Mouse (Mus musculus) midbrain, embryonic 11.5 days (tissue): ENCODE results near the gene Tinf2. TPM values are rescaled to one million over a fixed set of nuclear protein-coding genes. Genes with fewer than 3 reads are reported as not detected.
A peak's percentile ranks its signal among the peaks of the same experiment; 100 is the strongest.

Experiments used
- ATAC-seq: fragments of 200-750 bp; cut with Nextera tagmentation; 2 replicates; pipeline ENCODE4 v1.8.0; 2017; ENCODE audit warnings: moderate TSS enrichment, moderate library complexity; ENCODE audit not compliant: low FRiP score
- DNase-seq: peaks from one replicate; pipeline ENCODE4 v3.0.0; 2015; ENCODE audit warnings: low spot score; ENCODE audit errors: missing footprints
- H3K27ac ChIP-seq: fragments of 300-500 bp; sonication (generic); 2 replicates; pipeline ENCODE4 v1.5.1; 2014; ENCODE audit warnings: low read depth, low read length
- H3K27me3 ChIP-seq: fragments of 300-500 bp; sonication (generic); 2 replicates; pipeline ENCODE4 v1.6.1; 2014; ENCODE audit warnings: mild to moderate bottlenecking, low read length, moderate library complexity, mixed read lengths; ENCODE audit not compliant: control insufficient read depth, insufficient read depth
- H3K36me3 ChIP-seq: fragments of 300-500 bp; sonication (generic); 2 replicates; pipeline ENCODE4 v1.6.1; 2014; ENCODE audit warnings: mild to moderate bottlenecking, low read length, moderate library complexity, mixed read lengths; ENCODE audit not compliant: control insufficient read depth, insufficient read depth
- H3K4me1 ChIP-seq: fragments of 300-500 bp; sonication (generic); 2 replicates; pipeline ENCODE4 v1.6.1; 2014; ENCODE audit warnings: low read length; ENCODE audit not compliant: control insufficient read depth, insufficient read depth
- H3K4me2 ChIP-seq: fragments of 300-500 bp; sonication (generic); 2 replicates; pipeline ENCODE4 v1.6.1; 2014; ENCODE audit warnings: mild to moderate bottlenecking, moderate library complexity
- H3K4me3 ChIP-seq: fragments of 300-500 bp; sonication (generic); 2 replicates; pipeline ENCODE4 v1.5.1; 2014; ENCODE audit warnings: low read depth, low read length
- H3K9ac ChIP-seq: fragments of 300-500 bp; sonication (generic); 2 replicates; pipeline ENCODE4 v1.6.1; 2014; ENCODE audit warnings: low read length
- H3K9me3 ChIP-seq: fragments of 300-500 bp; sonication (generic); 2 replicates; pipeline ENCODE4 v1.6.1; 2016; ENCODE audit warnings: low read length; ENCODE audit not compliant: control insufficient read depth
- WGBS: fragments of 180-500 bp; shearing (Covaris S2); extraction: QIAGEN DNeasy Blood & Tissue Kit; methylation state at CpG from one replicate; pipeline ENCODE4 v1.1.7; 2014; 5-methylcytosine and 5-hydroxymethylcytosine counted together
- polyA plus RNA-seq: library from polyadenylated mRNA; unstranded; fragments of >200 nt; fragmentation: Nextera tagmentation; extraction: Ambion mirVana; gene quantifications from 2 replicates; pipeline ENCODE4 v1.2.1, GENCODE M21; 2014

Tinf2 gene
- polyA plus RNA-seq, 1 experiment from 2014 or later = 62.6 TPM

DNA sequence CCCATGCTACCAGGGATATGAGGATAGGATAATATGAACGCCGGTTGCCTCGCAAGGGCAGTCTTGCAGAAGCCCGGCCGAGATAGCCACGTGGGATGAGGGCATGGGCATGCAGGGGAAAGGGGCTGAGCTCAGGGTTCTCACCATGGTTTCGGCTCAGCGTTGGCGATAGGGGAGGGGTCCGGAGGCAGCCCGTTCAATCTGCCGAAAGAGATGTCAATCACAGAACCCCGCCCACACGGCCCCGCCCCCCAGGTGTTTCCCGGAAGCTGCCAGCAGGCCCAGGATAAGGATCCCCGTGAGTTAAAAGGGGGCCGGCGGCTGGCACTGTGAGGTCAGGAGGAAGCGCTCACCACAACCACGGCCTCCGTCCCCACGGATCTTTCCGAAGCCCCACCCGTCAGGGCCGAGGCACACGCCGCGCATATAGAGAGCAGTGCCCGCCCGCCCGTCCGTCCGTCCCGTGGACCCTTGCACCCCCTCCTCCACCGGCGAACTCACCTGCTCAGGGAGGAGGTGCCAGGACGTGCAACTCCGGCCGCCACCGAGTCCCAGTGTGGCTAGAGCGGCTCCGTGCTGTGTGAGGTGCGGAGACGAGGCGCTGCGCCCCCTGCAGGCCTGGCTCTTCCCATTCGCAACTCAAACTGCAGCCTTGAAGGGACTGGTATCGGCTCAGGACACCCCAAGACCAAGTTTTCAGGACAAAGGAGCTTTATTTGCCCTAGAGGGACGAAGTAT, 40.2 kb upstream of the Tinf2 start, which contains the start of gene Rabggta:
Gene Rabggta, minus strand, starts transcription at position 564 of the 738 bp plus-strand sequence.
- DNase-seq = peak; percentile 98
- H3K9ac ChIP-seq = peak within 1 kb of the TSS; percentile 66
- H3K27ac ChIP-seq = peak within 1 kb of the TSS; percentile 5; the same call in 1 of the 2 replicates
- H3K4me3 ChIP-seq = peak within 1 kb of the TSS; percentile 57
- 0 out of 2 replicates have a peak, but pooled peaks cover 3% of the 10 kb centered on the region for H3K4me1 ChIP-seq
- no peaks in the 10 kb centered on the region for H3K36me3 ChIP-seq
- no peaks in the 10 kb centered on the region for H3K9me3 ChIP-seq
- under 1% methylated on average over 50 of the region's 50 CpGs for WGBS
- ATAC-seq = peak; percentile 94
- H3K4me2 ChIP-seq = peak within 1 kb of the TSS; percentile 52
- no peaks in the 10 kb centered on the region for H3K27me3 ChIP-seq

GRCm38 (mm10) chr14:55721076-55721475, 39.5 kb upstream of the Tinf2 start:
- Histone ChIP-seq H3K9me3 (no peaks in the 10 kb centered on the region), H3K4me1 (0 out of 2 replicates have a peak, but pooled peaks cover 3% of the 10 kb centered on the region), H3K4me2 (peak overlapping the region; percentile 52), H3K27me3 (no peaks in the 10 kb centered on the region), H3K36me3 (no peaks in the 10 kb centered on the region), H3K4me3 (no peak overlapping the region), H3K9ac (no peak overlapping the region), H3K27ac (no peak overlapping the region)
- no peak for ATAC-seq
- no peak for DNase-seq
- 80% methylated on average over 6 of the region's 6 CpGs for WGBS

DNA sequence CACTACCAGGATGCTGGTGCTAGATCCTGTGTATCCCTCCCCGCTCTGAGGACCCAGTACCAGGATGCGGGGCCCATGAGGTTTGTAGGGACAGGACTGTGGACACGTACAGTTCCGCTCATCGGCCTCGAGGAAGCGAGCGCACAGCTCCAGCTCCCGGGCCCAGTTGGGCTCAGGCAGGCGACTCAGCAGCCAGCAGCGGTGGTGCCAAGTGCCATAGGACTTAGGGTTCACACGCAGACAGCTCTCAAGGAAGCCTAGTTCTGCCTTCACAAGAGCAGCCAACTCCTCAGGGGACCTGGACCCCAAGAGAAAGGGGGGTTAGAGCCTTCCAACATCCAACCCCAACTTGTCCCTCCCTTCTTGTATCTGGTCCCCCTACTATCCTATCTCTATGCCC, 39.0 kb upstream of the Tinf2 start:
- no peaks in the 10 kb centered on the region for H3K36me3 ChIP-seq
- 93% methylated on average over 12 of the region's 12 CpGs for WGBS
- ATAC-seq = no peak
- no peak overlapping the region for H3K4me3 ChIP-seq
- no peak overlapping the region for H3K9ac ChIP-seq
- H3K4me2 ChIP-seq = no peak overlapping the region
- no peak for DNase-seq
- no peaks in the 10 kb centered on the region for H3K9me3 ChIP-seq
- no peaks in the 10 kb centered on the region for H3K27me3 ChIP-seq
- 0 out of 2 replicates have a peak, but pooled peaks cover 3% of the 10 kb centered on the region for H3K4me1 ChIP-seq
- H3K27ac ChIP-seq = no peak overlapping the region

GRCm38 (mm10) chr14:55719737-55720136, 38.1 kb upstream of the Tinf2 start:
- Histone ChIP-seq H3K4me1 (0 out of 2 replicates have a peak, but pooled peaks cover 3% of the 10 kb centered on the region), H3K4me2 (no peak overlapping the region), H3K9ac (no peak overlapping the region), H3K4me3 (no peak overlapping the region), H3K27ac (no peak overlapping the region), H3K27me3 (no peaks in the 10 kb centered on the region), H3K36me3 (no peaks in the 10 kb centered on the region), H3K9me3 (no peaks in the 10 kb centered on the region)
- DNase-seq (no peak), ATAC-seq (no peak)
- WGBS = 86% methylated on average over 6 of the region's 6 CpGs

DNA sequence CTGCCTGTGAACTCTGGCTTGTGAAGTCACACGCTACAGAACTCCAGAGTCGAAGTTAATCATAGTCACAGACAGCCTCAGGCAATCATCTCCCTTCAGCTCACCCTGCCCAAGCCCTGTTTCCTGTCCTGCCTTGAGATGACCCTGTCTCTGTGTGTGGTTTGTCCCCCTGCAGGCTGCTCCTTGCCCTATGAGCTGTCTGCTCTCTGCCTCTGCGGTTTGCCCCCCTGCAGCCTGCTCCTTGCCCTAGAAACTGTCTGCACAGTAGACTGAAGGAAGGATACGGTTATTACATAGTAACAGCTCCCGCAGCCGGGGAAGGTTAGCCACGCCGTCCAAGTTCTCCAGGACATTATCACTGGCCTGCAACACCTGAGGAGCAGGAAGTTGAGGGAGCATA, 35.3 kb upstream of the Tinf2 start:
- H3K36me3 ChIP-seq = no peaks in the 10 kb centered on the region
- WGBS = 82% methylated on average over 8 of the region's 8 CpGs
- H3K27me3 ChIP-seq = no peaks in the 10 kb centered on the region; the same call in 1 of the 2 replicates
- H3K4me1 ChIP-seq = 0 out of 2 replicates have a peak, but pooled peaks cover 3% of the 10 kb centered on the region
- no peak overlapping the region for H3K9ac ChIP-seq
- ATAC-seq = no peak
- H3K27ac ChIP-seq = no peak overlapping the region
- no peaks in the 10 kb centered on the region for H3K9me3 ChIP-seq
- no peak for DNase-seq
- no peak overlapping the region for H3K4me3 ChIP-seq
- no peak overlapping the region for H3K4me2 ChIP-seq

DNA sequence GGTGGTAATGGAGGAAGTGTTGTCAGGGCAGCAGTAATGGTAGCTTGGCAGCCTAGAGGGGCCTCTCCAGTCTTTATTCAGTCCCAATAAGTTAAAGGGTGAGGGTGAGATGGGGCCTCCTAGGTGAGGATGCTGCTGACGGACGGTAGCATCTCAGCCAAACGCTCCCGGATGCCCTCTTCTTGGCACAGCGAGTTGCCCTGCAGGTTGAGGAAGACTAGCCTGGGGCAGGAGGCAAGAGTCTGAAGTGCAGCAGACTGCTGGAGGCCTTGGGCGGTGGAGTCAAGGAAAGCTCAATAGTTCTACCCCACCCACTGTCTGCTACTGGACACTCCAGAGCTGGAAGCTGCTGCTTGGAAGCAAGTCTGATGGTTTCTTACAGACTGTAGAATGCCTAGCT, 34.7 kb upstream of the Tinf2 start:
- H3K36me3 ChIP-seq = no peaks in the 10 kb centered on the region
- H3K4me2 ChIP-seq = no peak overlapping the region
- no peak overlapping the region for H3K27ac ChIP-seq
- no peaks in the 10 kb centered on the region; the same call in 1 of the 2 replicates for H3K27me3 ChIP-seq
- no peak overlapping the region for H3K4me3 ChIP-seq
- WGBS = 98% methylated on average over 6 of the region's 6 CpGs
- H3K9me3 ChIP-seq = no peaks in the 10 kb centered on the region
- ATAC-seq (no peak), DNase-seq (no peak)
- 0 out of 2 replicates have a peak, but pooled peaks cover 1% of the 10 kb centered on the region for H3K4me1 ChIP-seq
- H3K9ac ChIP-seq = no peak overlapping the region

- Histone ChIP-seq H3K9ac (no peak overlapping the region), H3K36me3 (no peaks in the 10 kb centered on the region), H3K4me2 (no peak overlapping the region), H3K27me3 (no peaks in the 10 kb centered on the region; the same call in 1 of the 2 replicates), H3K9me3 (no peaks in the 10 kb centered on the region), H3K4me1 (no peaks in the 10 kb centered on the region), H3K27ac (no peak overlapping the region), H3K4me3 (no peak overlapping the region)
- DNase-seq (no peak), ATAC-seq (no peak)
- WGBS = 54% methylated on average over 6 of the region's 6 CpGs
Measured at GRCm38 (mm10) chr14:55714893-55715292, 33.3 kb upstream of the Tinf2 start.

DNA sequence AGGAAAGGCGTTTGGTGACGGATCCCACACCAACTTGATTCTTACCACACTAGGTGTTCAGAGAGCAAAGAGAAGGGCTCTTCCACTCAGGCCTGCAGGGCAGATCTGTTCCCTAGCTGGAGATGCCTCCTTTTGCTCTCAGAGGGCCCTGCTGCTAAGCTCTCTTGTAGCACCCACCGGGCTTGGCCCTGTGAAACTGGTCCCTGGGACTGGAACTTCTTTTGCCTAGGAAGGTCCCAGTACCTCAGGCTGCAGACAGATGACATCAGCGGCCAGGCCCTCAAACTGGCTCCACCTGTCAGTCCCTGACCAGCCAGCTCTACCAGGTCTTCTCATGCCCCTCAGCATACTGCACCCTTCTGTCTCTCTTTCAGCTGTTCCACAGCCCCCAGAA, 32.1 kb upstream of the Tinf2 start, which contains the start of gene Tgm1:
Gene Tgm1, minus strand, starts transcription at position 198 of the 394 bp plus-strand sequence.
- Histone ChIP-seq H3K9me3 (no peaks in the 10 kb centered on the region), H3K27ac (no peak within 1 kb of the TSS), H3K4me2 (peak within 1 kb of the TSS; percentile 8; the same call in 1 of the 2 replicates), H3K36me3 (no peaks in the 10 kb centered on the region), H3K4me3 (no peak within 1 kb of the TSS), H3K9ac (no peak within 1 kb of the TSS), H3K4me1 (no peaks in the 10 kb centered on the region), H3K27me3 (no peaks in the 10 kb centered on the region; the same call in 1 of the 2 replicates)
- WGBS = 15% methylated on average over 4 of the region's 4 CpGs
- DNase-seq (no peak), ATAC-seq (no peak)

GRCm38 (mm10) chr14:55713007-55713728, 31.5 kb upstream of the Tinf2 start:
- no peaks in the 10 kb centered on the region for H3K36me3 ChIP-seq
- H3K9ac ChIP-seq = no peak overlapping the region
- H3K27me3 ChIP-seq = no peaks in the 10 kb centered on the region; the same call in 1 of the 2 replicates
- H3K27ac ChIP-seq = no peak overlapping the region
- no peaks in the 10 kb centered on the region for H3K9me3 ChIP-seq
- DNase-seq = no peak
- WGBS = 15% methylated on average over 25 of the region's 25 CpGs
- H3K4me1 ChIP-seq = no peaks in the 10 kb centered on the region
- ATAC-seq = no peak
- H3K4me3 ChIP-seq = no peak overlapping the region
- peak overlapping the region; percentile 8; the same call in 1 of the 2 replicates for H3K4me2 ChIP-seq
